Mouse (Mus musculus) limb, embryonic 11.5 days (tissue): ENCODE data around the gene Med21. TPM values are rescaled to one million over a fixed set of nuclear protein-coding genes. Genes with fewer than 3 reads are reported as not detected.

Experiments used
- ATAC-seq: fragments of 200-750 bp; cut with Nextera tagmentation; 2 replicates; pipeline ENCODE4 v1.8.0; 2017; ENCODE audit warnings: low read depth; ENCODE audit not compliant: insufficient number of reproducible peaks, low FRiP score, low TSS enrichment
- DNase-seq: peaks from one replicate; pipeline ENCODE4 v3.0.0-alpha.2; 2015; ENCODE audit warnings: low spot score
- H3K27ac ChIP-seq: fragments of 300-500 bp; sonication (generic); replicated peaks from 2 replicates; pipeline ENCODE4 v1.5.1; 2014; ENCODE audit warnings: low read depth, mild to moderate bottlenecking, low read length
- H3K27me3 ChIP-seq: fragments of 300-500 bp; sonication (generic); 2 replicates; pipeline ENCODE4 v1.6.1; 2014; ENCODE audit warnings: mild to moderate bottlenecking, low read length, mixed read lengths; ENCODE audit not compliant: control insufficient read depth, insufficient read depth
- H3K36me3 ChIP-seq: fragments of 300-500 bp; sonication (generic); 2 replicates; pipeline ENCODE4 v1.6.1; 2014; ENCODE audit warnings: mild to moderate bottlenecking, low read length, moderate library complexity, mixed read lengths; ENCODE audit not compliant: control insufficient read depth, insufficient read depth
- H3K4me1 ChIP-seq: fragments of 300-500 bp; sonication (generic); 2 replicates; pipeline ENCODE4 v1.6.1; 2014; ENCODE audit warnings: low read length, mixed read lengths; ENCODE audit not compliant: control insufficient read depth, insufficient read depth
- H3K4me2 ChIP-seq: fragments of 300-500 bp; sonication (generic); 2 replicates; pipeline ENCODE4 v1.6.1; 2014; ENCODE audit warnings: low read depth, mild to moderate bottlenecking, moderate library complexity; ENCODE audit not compliant: severe bottlenecking
- H3K4me3 ChIP-seq: fragments of 300-500 bp; sonication (generic); 2 replicates; pipeline ENCODE4 v1.5.1; 2014; ENCODE audit warnings: low read depth, low read length
- H3K9ac ChIP-seq: fragments of 300-500 bp; sonication (generic); 2 replicates; pipeline ENCODE4 v1.6.1; 2014; ENCODE audit warnings: mild to moderate bottlenecking, low read length
- H3K9me3 ChIP-seq: fragments of 300-500 bp; sonication (generic); 2 replicates; pipeline ENCODE4 v1.6.1; 2016; ENCODE audit warnings: low read length; ENCODE audit not compliant: control insufficient read depth
- WGBS: fragments of 180-500 bp; shearing (Covaris S2); extraction: QIAGEN DNeasy Blood & Tissue Kit; methylation state at CpG from one replicate; pipeline ENCODE4 v1.1.7; 2014; 5-methylcytosine and 5-hydroxymethylcytosine counted together
- polyA plus RNA-seq: library from polyadenylated mRNA; unstranded; fragments of >200 nt; fragmentation: Nextera tagmentation; extraction: Ambion mirVana; gene quantifications from 2 replicates; pipeline ENCODE4 v1.2.1, GENCODE M21; 2014

The Med21 gene
- polyA plus RNA-seq, 1 experiment from 2014 or later: 135 TPM

DNA sequence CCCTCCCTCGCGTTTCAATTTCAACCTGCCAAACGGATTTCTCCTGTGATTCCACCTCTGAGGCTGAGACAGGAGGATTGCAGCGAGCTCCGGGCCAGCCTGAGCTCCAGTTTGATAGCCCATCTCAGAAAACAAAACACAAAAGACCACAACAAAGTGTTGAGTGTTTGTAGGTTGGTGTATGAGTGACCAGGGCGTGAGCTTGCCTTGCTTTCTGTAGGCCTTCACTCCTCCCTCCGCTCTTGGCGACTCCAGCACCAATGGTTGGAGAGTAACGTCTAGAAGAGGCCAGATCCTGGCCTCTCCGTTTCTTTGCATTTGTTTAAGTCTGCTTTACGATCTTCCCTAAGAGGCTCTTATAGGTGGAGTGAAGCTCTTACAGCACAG, 830 bp downstream of the Med21 start:
- H3K27ac ChIP-seq: no peak overlapping the region
- no peaks in the 10 kb centered on the region for H3K9me3 ChIP-seq
- ATAC-seq (no peak), DNase-seq (peak; percentile 36)
- H3K9ac ChIP-seq: peak overlapping the region; percentile 89
- no peaks in the 10 kb centered on the region for H3K4me1 ChIP-seq
- H3K4me3 ChIP-seq: peak overlapping the region; percentile 77
- 39% methylated on average over 11 of the region's 11 CpGs for WGBS
- peak overlapping the region; percentile 69 for H3K4me2 ChIP-seq
- H3K27me3 ChIP-seq: no peaks in the 10 kb centered on the region
- H3K36me3 ChIP-seq: no peaks in the 10 kb centered on the region

DNA sequence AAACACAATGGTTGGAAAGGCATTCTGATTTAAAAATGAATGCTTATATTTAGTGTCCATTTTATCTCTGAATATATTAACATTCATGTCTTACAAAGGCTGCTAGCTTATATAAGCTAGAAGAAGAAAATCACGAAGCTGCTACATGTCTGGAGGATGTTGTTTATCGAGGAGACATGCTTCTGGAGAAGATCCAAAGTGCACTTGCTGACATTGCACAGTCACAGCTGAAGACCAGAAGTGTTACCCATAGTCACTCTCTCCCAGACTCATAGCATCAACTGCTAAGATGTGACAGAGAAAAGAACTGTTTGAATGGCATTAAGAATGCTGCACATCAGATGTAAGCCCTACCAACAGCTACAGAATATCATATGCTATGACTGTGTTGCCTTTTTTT, 7.7 kb downstream of the Med21 start:
- no peak for ATAC-seq
- H3K27ac ChIP-seq: no peak overlapping the region
- 94% methylated on average over 2 of the region's 2 CpGs for WGBS

DNA sequence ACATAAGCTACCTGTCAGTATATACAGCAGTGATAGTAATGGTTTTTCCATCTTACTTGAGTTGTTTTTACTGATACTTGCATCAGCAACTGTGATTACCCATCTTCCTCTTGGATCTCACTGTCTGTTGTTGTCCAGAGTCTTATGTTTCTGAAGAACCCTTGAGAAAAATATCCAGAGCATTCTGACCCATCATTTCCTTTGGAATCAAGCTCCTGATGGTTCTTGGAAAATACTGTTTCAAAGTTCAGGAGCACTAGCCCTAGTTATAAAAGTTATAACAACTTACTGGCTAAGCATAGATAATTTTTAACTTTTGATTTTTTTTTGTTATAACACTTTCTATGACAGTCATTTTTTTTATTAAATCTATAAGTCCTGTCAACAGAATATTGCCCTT, 9.1 kb downstream of the Med21 start:
- Histone ChIP-seq H3K36me3 (no peaks in the 10 kb centered on the region), H3K4me2 (no peak overlapping the region), H3K4me3 (no peak overlapping the region), H3K9ac (no peak overlapping the region), H3K4me1 (no peaks in the 10 kb centered on the region), H3K9me3 (no peaks in the 10 kb centered on the region), H3K27me3 (no peaks in the 10 kb centered on the region), H3K27ac (no peak overlapping the region)
- DNase-seq (no peak), ATAC-seq (no peak)

More for the DNA sequence above, 7.7 kb downstream of the Med21 start:
- Histone ChIP-seq H3K4me1 (no peaks in the 10 kb centered on the region), H3K4me3 (no peak overlapping the region), H3K9ac (no peak overlapping the region), H3K36me3 (no peaks in the 10 kb centered on the region), H3K27me3 (no peaks in the 10 kb centered on the region), H3K9me3 (no peaks in the 10 kb centered on the region), H3K4me2 (no peak overlapping the region)
- DNase-seq: no peak

DNA sequence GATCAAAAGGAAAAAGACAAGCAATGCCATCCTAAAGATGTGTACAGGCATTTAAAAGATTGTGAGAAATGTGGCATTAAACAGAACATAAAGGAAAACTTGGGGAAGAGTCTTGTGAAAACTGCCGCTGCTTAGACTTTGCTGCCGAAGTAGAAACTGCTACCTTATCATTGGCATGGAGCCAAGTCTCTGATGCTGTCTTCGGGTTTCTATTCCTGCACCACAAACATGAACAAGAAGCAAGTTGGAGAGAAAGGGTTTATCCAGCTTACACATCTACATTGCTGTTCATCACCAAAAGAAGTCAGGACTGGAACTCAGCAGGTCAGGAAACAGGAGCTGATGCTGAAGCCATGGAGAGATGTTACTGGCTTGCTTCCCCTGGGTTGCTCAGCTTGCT, 10.8 kb downstream of the Med21 start:
- Histone ChIP-seq H3K4me1 (no peaks in the 10 kb centered on the region), H3K4me2 (no peak overlapping the region), H3K9ac (no peak overlapping the region), H3K27ac (no peak overlapping the region), H3K27me3 (no peaks in the 10 kb centered on the region), H3K36me3 (no peaks in the 10 kb centered on the region), H3K4me3 (no peak overlapping the region), H3K9me3 (no peaks in the 10 kb centered on the region)
- DNase-seq: no peak
- WGBS: 88% methylated on average over 3 of the region's 3 CpGs
- ATAC-seq: no peak

DNA sequence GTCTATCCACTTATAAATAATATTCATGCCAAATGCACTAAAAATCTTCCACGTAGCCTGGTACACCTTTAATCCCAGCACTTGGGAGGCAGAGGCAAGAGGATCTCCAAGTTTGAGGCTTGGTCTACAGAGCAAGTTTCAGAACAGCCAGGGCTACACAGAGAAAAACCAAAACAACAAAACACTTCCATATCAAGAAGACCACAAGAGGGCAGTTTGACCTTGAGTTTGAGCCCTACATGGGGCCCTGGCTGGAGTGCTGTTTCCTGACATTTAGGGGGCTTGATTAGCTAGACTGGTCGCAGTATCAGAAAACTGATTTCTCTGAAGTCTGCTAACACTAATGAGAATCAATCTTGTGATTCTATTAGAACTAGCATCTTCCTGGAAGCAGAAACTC, 18.2 kb downstream of the Med21 start:
- Histone ChIP-seq H3K36me3 (no peaks in the 10 kb centered on the region), H3K9me3 (no peaks in the 10 kb centered on the region), H3K27me3 (no peaks in the 10 kb centered on the region), H3K27ac (no peak overlapping the region), H3K9ac (no peak overlapping the region), H3K4me1 (no peaks in the 10 kb centered on the region), H3K4me3 (no peak overlapping the region), H3K4me2 (no peak overlapping the region)
- DNase-seq: no peak
- 64% methylated on average over 2 of the region's 2 CpGs for WGBS
- ATAC-seq: no peak

DNA sequence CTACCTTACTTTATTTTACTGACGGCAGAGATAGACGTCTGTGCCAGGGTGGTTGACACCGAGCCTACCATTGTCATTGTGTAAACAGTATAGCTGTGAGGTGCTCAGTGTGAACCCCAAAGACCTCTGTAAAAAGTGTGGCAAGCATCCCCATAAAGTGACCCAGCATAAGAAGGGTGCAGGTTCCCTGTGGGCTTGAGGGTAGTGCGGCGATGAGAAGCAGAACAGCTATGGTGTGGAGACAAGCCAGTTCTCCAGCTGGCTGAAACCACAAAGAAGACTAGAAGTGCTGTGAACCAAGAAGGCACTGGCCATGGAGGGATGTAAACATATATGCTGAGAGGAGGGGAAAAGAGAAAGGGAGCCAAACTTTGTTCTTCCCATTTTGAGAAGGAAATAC, 19.3 kb downstream of the Med21 start:
- Histone ChIP-seq H3K27ac (no peak overlapping the region), H3K4me2 (no peak overlapping the region), H3K4me3 (no peak overlapping the region), H3K36me3 (no peaks in the 10 kb centered on the region), H3K9me3 (no peaks in the 10 kb centered on the region), H3K27me3 (no peaks in the 10 kb centered on the region), H3K9ac (no peak overlapping the region), H3K4me1 (no peaks in the 10 kb centered on the region)
- ATAC-seq: no peak
- WGBS: 88% methylated on average over 5 of the region's 5 CpGs
- no peak for DNase-seq

DNA sequence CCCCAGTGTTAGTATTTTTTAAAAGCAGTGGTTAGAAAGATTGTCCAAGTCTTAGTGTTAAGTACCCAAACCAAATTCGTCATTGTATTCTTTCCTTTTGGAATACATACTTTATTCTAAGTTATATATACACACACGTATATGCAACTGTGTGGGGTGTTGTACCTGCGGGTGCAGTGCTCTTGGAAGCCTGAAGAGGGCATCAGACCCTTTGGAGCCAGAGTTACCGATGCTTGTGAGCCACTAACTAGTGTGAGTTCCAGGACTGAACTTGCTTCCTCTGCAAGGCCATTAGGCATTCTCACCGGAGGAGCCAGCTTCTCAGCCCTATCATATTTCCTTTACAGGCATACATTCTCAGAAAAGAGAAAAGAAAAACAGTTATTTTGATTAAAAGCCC, 20.3 kb downstream of the Med21 start:
- H3K4me2 ChIP-seq: no peak overlapping the region
- H3K4me3 ChIP-seq: no peak overlapping the region
- WGBS: 36% methylated on average over 5 of the region's 5 CpGs
- H3K27me3 ChIP-seq: no peaks in the 10 kb centered on the region
- ATAC-seq (0 out of 2 replicates have a peak, but pooled peaks have one; percentile 21), DNase-seq (peak; percentile 53)
- H3K4me1 ChIP-seq: no peaks in the 10 kb centered on the region
- no peaks in the 10 kb centered on the region for H3K36me3 ChIP-seq
- no peaks in the 10 kb centered on the region for H3K9me3 ChIP-seq
- H3K27ac ChIP-seq: no peak overlapping the region
- H3K9ac ChIP-seq: no peak overlapping the region

DNA sequence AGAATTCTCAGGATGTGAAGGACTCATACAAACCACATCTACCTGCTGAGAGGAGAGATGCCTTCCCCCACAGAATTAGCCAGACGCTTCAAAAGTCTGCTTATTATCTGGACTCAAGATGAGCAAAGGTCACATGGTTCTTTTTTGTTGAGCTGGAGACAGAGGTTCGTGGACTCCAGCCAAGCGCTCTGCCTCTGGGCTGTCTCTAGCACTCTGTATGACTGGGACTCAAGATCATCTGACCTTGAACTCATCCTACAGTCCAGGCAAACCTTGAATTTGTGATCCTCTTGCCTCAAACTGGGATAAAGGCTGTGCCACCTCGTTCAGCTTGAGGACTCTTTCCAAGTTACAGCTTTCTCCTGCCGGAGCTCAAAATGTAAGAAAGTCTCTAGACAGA, 21.8 kb downstream of the Med21 start:
- ATAC-seq: no peak

DNA sequence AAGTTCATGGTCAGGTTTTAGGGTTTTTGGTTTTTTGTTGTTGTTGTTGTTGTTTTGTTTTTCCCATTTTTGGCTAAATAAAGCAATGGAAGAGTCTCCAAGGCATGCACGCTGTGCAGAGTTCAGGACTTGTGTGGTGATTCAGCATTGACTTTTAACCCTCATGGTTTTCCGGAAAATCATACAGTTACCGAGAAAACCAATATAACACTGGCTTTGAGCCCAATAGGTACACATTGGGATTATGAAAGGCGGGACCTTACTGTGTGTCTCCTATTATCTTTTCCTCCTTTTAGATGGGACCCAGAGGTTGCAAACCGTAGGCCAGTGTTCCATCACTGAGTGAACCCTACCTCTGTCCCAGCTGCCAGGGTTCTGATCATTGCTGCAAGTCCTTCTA, 22.6 kb downstream of the Med21 start:
- ATAC-seq (no peak), DNase-seq (no peak)
- H3K4me2 ChIP-seq: no peak overlapping the region
- no peaks in the 10 kb centered on the region for H3K27me3 ChIP-seq
- H3K4me3 ChIP-seq: no peak overlapping the region
- no peak overlapping the region for H3K9ac ChIP-seq
- no peaks in the 10 kb centered on the region for H3K9me3 ChIP-seq
- 92% methylated on average over 5 of the region's 5 CpGs for WGBS
- no peaks in the 10 kb centered on the region for H3K4me1 ChIP-seq
- H3K36me3 ChIP-seq: no peaks in the 10 kb centered on the region
- no peak overlapping the region for H3K27ac ChIP-seq

More for the DNA sequence above, 21.8 kb downstream of the Med21 start:
- Histone ChIP-seq H3K4me2 (no peak overlapping the region), H3K4me1 (no peaks in the 10 kb centered on the region), H3K9ac (no peak overlapping the region), H3K9me3 (no peaks in the 10 kb centered on the region), H3K36me3 (no peaks in the 10 kb centered on the region), H3K4me3 (no peak overlapping the region), H3K27ac (no peak overlapping the region), H3K27me3 (no peaks in the 10 kb centered on the region)
- WGBS: 79% methylated on average over 5 of the region's 5 CpGs
- no peak for DNase-seq
